Mouse (Mus musculus) left cerebral cortex, postnatal 14 days (tissue): ENCODE measurements around the gene Eif5a. TPM values are rescaled to one million over a fixed set of nuclear protein-coding genes. Genes with fewer than 3 reads are reported as not detected.

Experiments used
- DNase-seq, 2 experiments: peaks; one replicate each; pipeline ENCODE4 v3.0.0; 2021 to 2022; ENCODE audit warnings: low spot score in 2 of 2, mixed read lengths in 1 of 2
- intact Hi-C: fragments of 180-260 bp; cut with DNase I; formaldehyde crosslinking; loops from one replicate; pipeline ENCODE4 v1.15.1; 2025
- total RNA-seq, 2 experiments: library from RNA; stranded (reverse); gene quantifications; 2 replicates each; pipeline ENCODE4 v1.2.3; 2021

The Eif5a gene
- total RNA-seq, 2 experiments from 2014 or later = 468 to 473 TPM

GRCm38 (mm10) chr11:69912716-69913530, 8.8 kb downstream of the Eif5a start:
- DNase-seq = no peak
- intact Hi-C loops = loop anchor here (5.0 kb wide), 1 partner anchor 241 kb away; the partner anchor contains the start of gene Eif4a1

- intact Hi-C loops = loop anchor here (5.0 kb wide), 1 partner anchor 239 kb away; the partner anchor contains the start of gene Eif4a1
- DNase-seq = no peak
These were observed 10.1 kb downstream of the Eif5a start for GRCm38 (mm10) chr11:69911701-69912100.

GRCm38 (mm10) chr11:69910781-69911560, 10.8 kb downstream of the Eif5a start:
- no peak for DNase-seq
- intact Hi-C loops = loop anchor here (5.0 kb wide), 1 partner anchor 239 kb away; the partner anchor contains the start of gene Eif4a1

- intact Hi-C loops = loop anchor here (5.0 kb wide), 1 partner anchor 238 kb away; the partner anchor contains the start of gene Eif4a1
- DNase-seq = no peak
These were observed 11.6 kb downstream of the Eif5a start for GRCm38 (mm10) chr11:69910177-69910576.

- DNase-seq = no peak
- intact Hi-C loops = no loop called here
These were observed 12.6 kb downstream of the Eif5a start for GRCm38 (mm10) chr11:69909174-69909573.

- DNase-seq = no peak
- intact Hi-C loops = no loop called here
These were observed 13.1 kb downstream of the Eif5a start for GRCm38 (mm10) chr11:69908645-69909044.

- no peak for DNase-seq
- intact Hi-C loops = loop anchor here (5.0 kb wide), 1 partner anchor 57 kb away; the partner anchor contains the start of gene Plscr3
These were observed 17.4 kb downstream of the Eif5a start for GRCm38 (mm10) chr11:69904311-69904710.

- intact Hi-C loops = loop anchor here (5.0 kb wide), 1 partner anchor 56 kb away; the partner anchor contains the start of gene Plscr3
- no peak for DNase-seq
These were observed 18.8 kb downstream of the Eif5a start for GRCm38 (mm10) chr11:69902972-69903371.

- intact Hi-C loops = loop anchor here (5.0 kb wide), 1 partner anchor 55 kb away; the partner anchor contains the start of gene Plscr3
- peak in 1 of 2 experiments; percentile 20 for DNase-seq
These were observed 19.8 kb downstream of the Eif5a start for GRCm38 (mm10) chr11:69901993-69902392.

- peak; percentile 97 to 98 for DNase-seq
- intact Hi-C loops = loop anchor here (5.0 kb wide), 1 partner anchor 54 kb away; the partner anchor contains the start of gene Plscr3
These were observed 20.3 kb downstream of the Eif5a start for GRCm38 (mm10) chr11:69901406-69901846.

- peak; percentile 88 to 89 for DNase-seq
- intact Hi-C loops = loop anchor here (5.0 kb wide), 1 partner anchor 53 kb away; the partner anchor contains the start of gene Plscr3
These were observed 21.0 kb downstream of the Eif5a start, which contains the start of the genes 2810408A11Rik and Neurl4 for GRCm38 (mm10) chr11:69900471-69901405. Gene 2810408A11Rik (minus strand): TSS chr11:69900987. Gene Neurl4 (plus strand): TSS chr11:69901072.

- DNase-seq = no peak
- intact Hi-C loops = loop anchor here (5.0 kb wide), 1 partner anchor 53 kb away; the partner anchor contains the start of gene Plscr3
These were observed 21.9 kb downstream of the Eif5a start for GRCm38 (mm10) chr11:69899870-69900269.

GRCm38 (mm10) chr11:69895291-69895690, 26.5 kb downstream of the Eif5a start, which contains the start of gene Acap1:
Gene Acap1 (minus strand): TSS chr11:69895539.
- intact Hi-C loops = no loop called here
- no peak for DNase-seq

- intact Hi-C loops = no loop called here
- no peak for DNase-seq
These were observed 27.1 kb downstream of the Eif5a start for GRCm38 (mm10) chr11:69894671-69895070.

- peak; percentile 44 to 52 for DNase-seq
- intact Hi-C loops = no loop called here
These were observed 30.3 kb downstream of the Eif5a start for GRCm38 (mm10) chr11:69891482-69891881.

GRCm38 (mm10) chr11:69886907-69887635, 34.7 kb downstream of the Eif5a start:
- DNase-seq = no peak
- intact Hi-C loops = no loop called here

- no peak for DNase-seq
- intact Hi-C loops = no loop called here
These were observed 37.1 kb downstream of the Eif5a start for GRCm38 (mm10) chr11:69884663-69885062.

- no peak for DNase-seq
- intact Hi-C loops = no loop called here
These were observed 37.5 kb downstream of the Eif5a start for GRCm38 (mm10) chr11:69884240-69884639.
